ENCODE assay signal across 9 mouse cellular contexts in genomic region chr4:118579313-118579712, GRCm38 (mm10). TPM values are rescaled to one million over a fixed set of nuclear protein-coding genes. Genes with fewer than 3 reads are reported as not detected.
DNase-seq lines count a peak whose midpoint lies in the region; ATAC-seq and TF ChIP-seq lines count a peak whose summit lies in the region.
"Had no signal": no experiment of that assay in that cellular context is flagged by ENCODE, and none has a peak within 500 bp of the region (broad histone marks: within the 10 kb centered on the region; RNA-seq: fewer than 3 reads in every experiment).

No protein-coding gene starts in this region.

- H3K4me2 ChIP-seq in hindbrain, embryonic 12.5 days (replicated peaks): no peak overlapping the region
- no peak overlapping the region for H3K4me2 ChIP-seq in lung, postnatal 0 days (replicated peaks; ENCODE audit: low read depth, low read length)
- H3K4me2 ChIP-seq: stomach, embryonic 15.5 days had no signal

- H3K4me3 ChIP-seq in hindbrain, embryonic 10.5 days: no peak overlapping the region
- no peak overlapping the region for H3K4me3 ChIP-seq in hindbrain, embryonic 12.5 days
- H3K4me3 ChIP-seq in testis, adult 2 months (ENCODE audit: control insufficient read depth, low read depth, low read length): no peak overlapping the region
- no peak overlapping the region for H3K4me3 ChIP-seq in cortical plate, adult 2 months (ENCODE audit: insufficient read depth, low read length)
- H3K4me3 ChIP-seq in lung, postnatal 0 days (ENCODE audit: low read depth, low read length): no peak overlapping the region
- H3K4me3 ChIP-seq: stomach, embryonic 15.5 days had no signal

- WGBS in hindbrain, embryonic 10.5 days: 49% methylated on average over 13 of the region's 13 CpGs
- 52% methylated on average over 13 of the region's 13 CpGs for WGBS in hindbrain, embryonic 12.5 days
- 48% methylated on average over 13 of the region's 13 CpGs for WGBS in lung, postnatal 0 days

- peaks cover 1% of the 10 kb centered on the region; the same call in 1 of the 2 replicates for H3K9me3 ChIP-seq in hindbrain, embryonic 10.5 days
- H3K9me3 ChIP-seq in hindbrain, embryonic 12.5 days (replicated peaks): no peaks in the 10 kb centered on the region
- no peaks in the 10 kb centered on the region for H3K9me3 ChIP-seq in lung, postnatal 0 days (ENCODE audit: low read length)
- H3K9me3 ChIP-seq: stomach, embryonic 15.5 days had no signal

- H3K4me1 ChIP-seq in hindbrain, embryonic 10.5 days (replicated peaks): peaks cover 10% of the 10 kb centered on the region
- H3K4me1 ChIP-seq in hindbrain, embryonic 12.5 days: peaks cover 5% of the 10 kb centered on the region; the same call in 1 of the 2 replicates
- H3K4me1 ChIP-seq in testis, adult 2 months (ENCODE audit: control insufficient read depth, insufficient read depth, low read length): no peaks in the 10 kb centered on the region
- H3K4me1 ChIP-seq in cortical plate, adult 2 months (ENCODE audit: control insufficient read depth, insufficient read depth, low read length): no peaks in the 10 kb centered on the region
- H3K4me1 ChIP-seq in lung, postnatal 0 days (ENCODE audit: insufficient read depth, low read depth, low read length): no peaks in the 10 kb centered on the region
- H3K4me1 ChIP-seq: stomach, embryonic 15.5 days had no signal

- H3K36me3 ChIP-seq in hindbrain, embryonic 10.5 days: no peaks in the 10 kb centered on the region
- H3K36me3 ChIP-seq in hindbrain, embryonic 12.5 days: no peaks in the 10 kb centered on the region
- peaks cover 1% of the 10 kb centered on the region for H3K36me3 ChIP-seq in testis, adult 2 months (ENCODE audit: control insufficient read depth, insufficient read depth, low read length)
- no peaks in the 10 kb centered on the region for H3K36me3 ChIP-seq in lung, postnatal 0 days (ENCODE audit: insufficient read depth, low read length)
- H3K36me3 ChIP-seq: stomach, embryonic 15.5 days had no signal

- H3K27me3 ChIP-seq in hindbrain, embryonic 10.5 days (ENCODE audit: insufficient read depth, poor library complexity, severe bottlenecking): peaks cover 7% of the 10 kb centered on the region; the same call in 1 of the 2 replicates
- peaks cover 14% of the 10 kb centered on the region for H3K27me3 ChIP-seq in hindbrain, embryonic 12.5 days
- no peaks in the 10 kb centered on the region for H3K27me3 ChIP-seq in testis, adult 2 months (ENCODE audit: control insufficient read depth, insufficient read depth, low read length)
- H3K27me3 ChIP-seq in lung, postnatal 0 days (replicated peaks; ENCODE audit: insufficient read depth, low read length): no peaks in the 10 kb centered on the region
- H3K27me3 ChIP-seq: stomach, embryonic 15.5 days had no signal

- no peak for TF ChIP-seq EP300 in lung, postnatal 0 days (IDR thresholded peaks at IDR 0.05)

- H3K27ac ChIP-seq in hindbrain, embryonic 10.5 days: no peak overlapping the region
- H3K27ac ChIP-seq in hindbrain, embryonic 12.5 days: no peak overlapping the region
- no peak overlapping the region for H3K27ac ChIP-seq in testis, adult 2 months (ENCODE audit: control insufficient read depth, insufficient read depth, low read depth, low read length)
- H3K27ac ChIP-seq in cortical plate, adult 2 months (ENCODE audit: insufficient read depth, low read length): no peak overlapping the region
- no peak overlapping the region for H3K27ac ChIP-seq in lung, postnatal 0 days (ENCODE audit: low read length)
- H3K27ac ChIP-seq: stomach, embryonic 15.5 days had no signal

- 0 out of 2 replicates have a peak, but pooled peaks have one; percentile 34 for TF ChIP-seq CTCF in testis, adult 2 months (IDR thresholded peaks at IDR 0.05; ENCODE audit: control insufficient read depth, insufficient read depth, insufficient replicate concordance, low read depth, low read length)
- TF ChIP-seq CTCF in cortical plate, adult 2 months (IDR thresholded peaks at IDR 0.05; ENCODE audit: extremely low read depth, insufficient read depth, low read length): peak; percentile 45; the same call in 1 of the 2 replicates
- peak; percentile 56 for TF ChIP-seq CTCF in lung, postnatal 0 days (IDR thresholded peaks at IDR 0.05)

- TF ChIP-seq POLR2A in testis, adult 2 months (IDR thresholded peaks at IDR 0.05; ENCODE audit: control insufficient read depth, low read depth, low read length): no peak
- TF ChIP-seq POLR2A in cortical plate, adult 2 months (IDR thresholded peaks at IDR 0.05; ENCODE audit: extremely low read depth, insufficient read depth, low read length): no peak

- peak; percentile 39 for DNase-seq in hindbrain, embryonic 10.5 days (ENCODE audit: low spot score)
- DNase-seq in testis, postnatal 14 days (ENCODE audit: low spot score): no peak
- no peak for DNase-seq in lung, postnatal 0 days (ENCODE audit: low spot score)
- no peak for DNase-seq in T-cell, adult 2 months (ENCODE audit: low spot score)

- no peak overlapping the region for H3K9ac ChIP-seq in hindbrain, embryonic 12.5 days
- no peak overlapping the region for H3K9ac ChIP-seq in lung, postnatal 0 days (replicated peaks; ENCODE audit: low read depth)
- H3K9ac ChIP-seq: stomach, embryonic 15.5 days had no signal

- ATAC-seq in hindbrain, embryonic 12.5 days (ENCODE audit: low FRiP score): no peak
- no peak for ATAC-seq in lung, postnatal 0 days
- ATAC-seq in inflammation-experienced regulatory T-cells, adult 6 months: no peak

RNA-seq across cellular contexts. Expression of gene Tmem125, which starts 35.5 kb away (rescaled TPM):
- polyA plus RNA-seq in hindbrain, embryonic 10.5 days (2016; fragmentation: Nextera tagmentation; extraction: Ambion mirVana): 0.71 and 1.1 TPM in 2 replicates
- polyA plus RNA-seq in hindbrain, embryonic 12.5 days (2016; fragmentation: Nextera tagmentation; extraction: Ambion mirVana): 0.72 and 0.81 TPM in 2 replicates
- polyA plus RNA-seq in testis, adult 2 months (2012; rRNA removed): 0.25 TPM in 1 of 2 replicates, not detected in the other
- polyA plus RNA-seq in cortical plate, adult 2 months (2012; rRNA removed): 23.7 and 27.7 TPM in 2 replicates
- 16.7 and 17.4 TPM in 2 replicates for polyA plus RNA-seq in lung, postnatal 0 days (2015; fragmentation: Nextera tagmentation; extraction: Ambion mirVana)
- polyA plus RNA-seq in inflammation-experienced regulatory T-cells, adult 6 months (2017; shearing (Covaris generic)): not detected

RNA-seq across cellular contexts. Expression of gene Cfap57, which starts 41.3 kb away (rescaled TPM):
- 0.71 and 1.3 TPM in 2 replicates for polyA plus RNA-seq in hindbrain, embryonic 10.5 days (2016; fragmentation: Nextera tagmentation; extraction: Ambion mirVana)
- 1.7 TPM in 2 replicates for polyA plus RNA-seq in hindbrain, embryonic 12.5 days (2016; fragmentation: Nextera tagmentation; extraction: Ambion mirVana)
- 53.3 and 55.1 TPM in 2 replicates for polyA plus RNA-seq in testis, adult 2 months (2012; rRNA removed)
- polyA plus RNA-seq in cortical plate, adult 2 months (2012; rRNA removed): 0.32 and 0.56 TPM in 2 replicates
- polyA plus RNA-seq in lung, postnatal 0 days (2015; fragmentation: Nextera tagmentation; extraction: Ambion mirVana): 1.7 and 2.1 TPM in 2 replicates
- polyA plus RNA-seq in inflammation-experienced regulatory T-cells, adult 6 months (2017; shearing (Covaris generic)): under 1 TPM in 1 of 3 experiments, not detected in 2; 0.09 TPM

RNA-seq across cellular contexts. Expression of gene Ebna1bp2, which starts 41.3 kb away (rescaled TPM):
- 148 and 192 TPM in 2 replicates for polyA plus RNA-seq in hindbrain, embryonic 10.5 days (2016; fragmentation: Nextera tagmentation; extraction: Ambion mirVana)
- 151 and 160 TPM in 2 replicates for polyA plus RNA-seq in hindbrain, embryonic 12.5 days (2016; fragmentation: Nextera tagmentation; extraction: Ambion mirVana)
- 45.0 and 46.4 TPM in 2 replicates for polyA plus RNA-seq in testis, adult 2 months (2012; rRNA removed)
- polyA plus RNA-seq in cortical plate, adult 2 months (2012; rRNA removed): 53.1 and 54.8 TPM in 2 replicates
- 85.5 and 87.8 TPM in 2 replicates for polyA plus RNA-seq in lung, postnatal 0 days (2015; fragmentation: Nextera tagmentation; extraction: Ambion mirVana)
- polyA plus RNA-seq in inflammation-experienced regulatory T-cells, adult 6 months (2017; shearing (Covaris generic)): 100 to 1,000 TPM; 160 to 179 (median 172) TPM

RNA-seq across cellular contexts. Expression of gene 2610528J11Rik, which starts 52.5 kb away (rescaled TPM):
- 1.1 and 2.8 TPM in 2 replicates for polyA plus RNA-seq in hindbrain, embryonic 10.5 days (2016; fragmentation: Nextera tagmentation; extraction: Ambion mirVana)
- 0.50 and 1.2 TPM in 2 replicates for polyA plus RNA-seq in hindbrain, embryonic 12.5 days (2016; fragmentation: Nextera tagmentation; extraction: Ambion mirVana)
- polyA plus RNA-seq in testis, adult 2 months (2012; rRNA removed): 0.26 and 0.45 TPM in 2 replicates
- polyA plus RNA-seq in cortical plate, adult 2 months (2012; rRNA removed): 0.19 TPM in 1 of 2 replicates, not detected in the other
- 23.1 and 23.2 TPM in 2 replicates for polyA plus RNA-seq in lung, postnatal 0 days (2015; fragmentation: Nextera tagmentation; extraction: Ambion mirVana)
- not detected for polyA plus RNA-seq in inflammation-experienced regulatory T-cells, adult 6 months (2017; shearing (Covaris generic))

Comparison
In these comparisons a context has a peak if more than half of its experiments do, and no peak if none do; other contexts are left out.
1. RNA of gene Cfap57, which starts 41.3 kb away (polyA plus RNA-seq): 53.3 to 55.1 TPM in testis, adult 2 months; 1.7 TPM in hindbrain, embryonic 12.5 days, 1.7 to 2.1 TPM in lung, postnatal 0 days, 0.71 to 1.3 TPM in hindbrain, embryonic 10.5 days, 0.32 to 0.56 TPM in cortical plate, adult 2 months and 0.09 TPM in inflammation-experienced regulatory T-cells, adult 6 months; every median in the first group is over 10 times any median in the second.
2. Peak in every context shown above with its lines, with median percentiles within 50 percentile points of each other: CTCF ChIP-seq.